Mouse (Mus musculus): ENCODE measurements around the gene Cyp3a41a.
"Not testable (repeated sequence)": the region's sequence is repeated elsewhere in the genome, so short reads cannot be mapped to it uniquely, and the experiment has no call there.

The Cyp3a41a gene

DNA sequence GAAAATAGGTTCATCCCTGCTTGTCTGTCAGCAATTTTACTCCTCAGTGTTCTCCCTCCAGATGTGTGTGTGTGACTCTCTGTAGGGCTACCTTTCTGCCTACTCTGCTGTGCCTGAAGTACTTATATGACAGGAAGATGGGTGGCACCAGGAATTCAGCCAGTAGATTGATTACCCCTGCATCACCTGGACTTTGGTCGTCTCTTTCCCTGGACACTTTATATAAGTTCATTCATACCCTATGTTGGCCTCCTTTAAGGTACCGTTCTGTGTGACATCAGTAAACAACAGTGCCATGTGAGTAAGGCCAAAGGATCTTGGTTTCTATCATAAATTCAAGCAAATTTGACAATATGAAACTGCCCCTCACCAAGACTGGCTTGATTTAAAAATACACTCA, at the start of gene Cyp3a41a:
Cyp3a41a (minus strand) TSS at position 101 of the 400 bp plus-strand sequence.
- POLR2A ChIA-PET, CTCF ChIA-PET: not testable (repeated sequence)

DNA sequence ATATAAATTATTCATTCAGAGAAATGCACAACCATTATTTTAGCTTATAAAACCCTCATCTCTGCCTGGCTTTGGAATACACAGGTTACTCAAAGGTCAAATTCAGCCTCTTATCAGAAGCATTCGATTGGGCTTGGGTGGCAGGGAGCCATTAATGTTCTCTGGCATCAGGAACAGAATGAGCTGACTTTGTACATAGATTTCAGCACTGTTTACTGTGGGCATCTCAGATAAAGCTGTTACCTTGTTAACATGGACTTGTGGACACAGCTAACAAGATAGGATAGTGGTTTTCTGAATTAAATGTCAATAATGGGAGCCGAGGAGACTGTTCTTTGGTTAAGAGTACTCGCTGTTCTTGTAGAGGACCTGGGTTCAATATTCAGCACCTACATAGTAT, 17.6 kb upstream of the Cyp3a41a start:
- CTCF ChIA-PET = not testable (repeated sequence)

GRCm38 (mm10) chr5:145714296-145714695, 5.6 kb downstream of the Cyp3a41a start:
- CTCF ChIA-PET, POLR2A ChIA-PET: not testable (repeated sequence)

More for the DNA sequence above, 17.6 kb upstream of the Cyp3a41a start:
- POLR2A ChIA-PET = interaction anchor here in 1 of 4 experiments (0.7 kb wide), 1 partner anchor 228 kb away, joined by 4 read pairs; no protein-coding TSS in a partner anchor

- CTCF ChIA-PET = not testable (repeated sequence)
Measured at GRCm38 (mm10) chr5:145707372-145707771, 12.6 kb downstream of the Cyp3a41a start.

GRCm38 (mm10) chr5:145662007-145662406, 57.9 kb downstream of the Cyp3a41a start:
- POLR2A ChIA-PET = no interaction called here
- CTCF ChIA-PET = no interaction called here

More at GRCm38 (mm10) chr5:145707372-145707771, 12.6 kb downstream of the Cyp3a41a start:
- POLR2A ChIA-PET = not testable (repeated sequence)

DNA sequence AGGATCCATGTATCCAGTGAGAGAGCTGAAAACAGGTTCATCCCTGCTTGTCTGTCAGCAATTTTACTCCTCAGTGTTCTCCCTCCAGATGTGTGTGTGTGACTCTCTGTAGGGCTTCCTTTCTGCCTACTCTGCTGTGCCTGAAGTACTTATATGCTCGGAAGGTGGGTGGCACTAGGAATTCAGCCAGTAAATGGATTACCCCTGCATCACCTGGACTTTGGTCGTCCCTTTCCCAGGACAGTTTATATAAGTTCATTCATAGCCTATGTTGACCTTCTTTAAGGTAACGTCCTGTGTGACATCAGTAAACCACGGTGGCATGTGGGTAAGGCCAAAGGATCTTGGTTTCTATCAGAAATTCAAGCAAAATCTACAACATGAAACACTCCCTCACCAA, 72.2 kb downstream of the Cyp3a41a start:
- ChIA-PET POLR2A (no interaction called here), CTCF (no interaction called here)

Measured in embryonic stem cell, embryonic (primary cell).